Mouse (Mus musculus): ENCODE measurements around the gene Jph3. TPM values are rescaled to one million over a fixed set of nuclear protein-coding genes. Genes with fewer than 3 reads are reported as not detected.

The Jph3 gene
- polyA plus RNA-seq, 1 experiment from 2014 or later: 1.2 TPM

GRCm38 (mm10) chr8:121730170-121730569 is 747 bp downstream of the Jph3 start:
- Histone ChIP-seq H3K27me3 (peaks cover 79% of the 10 kb centered on the region), H3K9me3 (peaks cover 8% of the 10 kb centered on the region; the same call in 1 of the 2 replicates), H3K9ac (replicated peaks) (0 out of 2 replicates have a peak overlapping the region, but pooled peaks have one; percentile 52), H3K4me2 (peak overlapping the region; percentile 85), H3K4me3 (replicated peaks) (peak overlapping the region; percentile 53), H3K27ac (no peak overlapping the region), H3K36me3 (no peaks in the 10 kb centered on the region), H3K4me1 (replicated peaks) (peaks cover 18% of the 10 kb centered on the region)
- WGBS: 0% methylated on average over 43 of the region's 60 CpGs
- no peak for ATAC-seq (ENCODE audit: insufficient number of reproducible peaks, insufficient read depth, low FRiP score, low TSS enrichment, low read depth)

- H3K4me1 ChIP-seq (replicated peaks): peaks cover 18% of the 10 kb centered on the region
- peak overlapping the region; percentile 53 for H3K4me3 ChIP-seq (replicated peaks)
- no peak overlapping the region for H3K9ac ChIP-seq (replicated peaks)
- no peak for ATAC-seq (ENCODE audit: insufficient number of reproducible peaks, insufficient read depth, low FRiP score, low TSS enrichment, low read depth)
- under 1% methylated on average over 37 of the region's 37 CpGs for WGBS
- H3K4me2 ChIP-seq: peak overlapping the region; percentile 85
- no peaks in the 10 kb centered on the region for H3K36me3 ChIP-seq
- H3K27ac ChIP-seq: no peak overlapping the region
- H3K27me3 ChIP-seq: peaks cover 81% of the 10 kb centered on the region
- H3K9me3 ChIP-seq: peaks cover 8% of the 10 kb centered on the region; the same call in 1 of the 2 replicates
Measured at GRCm38 (mm10) chr8:121730646-121731045, 1.2 kb downstream of the Jph3 start.

GRCm38 (mm10) chr8:121731060-121731459 is 1.6 kb downstream of the Jph3 start:
- no peak overlapping the region for H3K27ac ChIP-seq
- H3K27me3 ChIP-seq: peaks cover 82% of the 10 kb centered on the region
- peaks cover 8% of the 10 kb centered on the region; the same call in 1 of the 2 replicates for H3K9me3 ChIP-seq
- H3K4me1 ChIP-seq (replicated peaks): peaks cover 18% of the 10 kb centered on the region
- no peaks in the 10 kb centered on the region for H3K36me3 ChIP-seq
- 3% methylated on average over 11 of the region's 11 CpGs for WGBS
- H3K4me3 ChIP-seq (replicated peaks): peak overlapping the region; percentile 53
- no peak for ATAC-seq (ENCODE audit: insufficient number of reproducible peaks, insufficient read depth, low FRiP score, low TSS enrichment, low read depth)
- no peak overlapping the region for H3K9ac ChIP-seq (replicated peaks)
- peak overlapping the region; percentile 85 for H3K4me2 ChIP-seq

GRCm38 (mm10) chr8:121731471-121732333 is 2.3 kb downstream of the Jph3 start:
- WGBS: 7% methylated on average over 26 of the region's 26 CpGs

GRCm38 (mm10) chr8:121732334-121732665 is 2.9 kb downstream of the Jph3 start:
- H3K36me3 ChIP-seq: no peaks in the 10 kb centered on the region
- H3K4me2 ChIP-seq: no peak overlapping the region
- peaks cover 18% of the 10 kb centered on the region for H3K4me1 ChIP-seq (replicated peaks)
- H3K9ac ChIP-seq (replicated peaks): no peak overlapping the region
- no peak overlapping the region for H3K4me3 ChIP-seq (replicated peaks)
- H3K27me3 ChIP-seq: peaks cover 84% of the 10 kb centered on the region
- no peak overlapping the region for H3K27ac ChIP-seq
- peaks cover 4% of the 10 kb centered on the region; the same call in 1 of the 2 replicates for H3K9me3 ChIP-seq
- ATAC-seq (ENCODE audit: insufficient number of reproducible peaks, insufficient read depth, low FRiP score, low TSS enrichment, low read depth): no peak
- WGBS: 54% methylated on average over 4 of the region's 4 CpGs

More at GRCm38 (mm10) chr8:121731471-121732333, 2.3 kb downstream of the Jph3 start:
- Histone ChIP-seq H3K4me2 (0 out of 2 replicates have a peak overlapping the region, but pooled peaks have one; percentile 85), H3K36me3 (no peaks in the 10 kb centered on the region), H3K27me3 (peaks cover 87% of the 10 kb centered on the region), H3K9me3 (peaks cover 8% of the 10 kb centered on the region; the same call in 1 of the 2 replicates), H3K4me3 (replicated peaks) (peak overlapping the region; percentile 53), H3K27ac (no peak overlapping the region), H3K9ac (replicated peaks) (no peak overlapping the region), H3K4me1 (replicated peaks) (peaks cover 18% of the 10 kb centered on the region)
- ATAC-seq (ENCODE audit: insufficient number of reproducible peaks, insufficient read depth, low FRiP score, low TSS enrichment, low read depth): no peak

GRCm38 (mm10) chr8:121734262-121734661 is 4.8 kb downstream of the Jph3 start:
- 85% methylated on average over 16 of the region's 16 CpGs for WGBS
- Histone ChIP-seq H3K36me3 (no peaks in the 10 kb centered on the region), H3K9me3 (no peaks in the 10 kb centered on the region), H3K27ac (no peak overlapping the region), H3K4me3 (replicated peaks) (no peak overlapping the region), H3K4me2 (no peak overlapping the region), H3K27me3 (peaks cover 72% of the 10 kb centered on the region), H3K4me1 (replicated peaks) (peaks cover 18% of the 10 kb centered on the region), H3K9ac (replicated peaks) (no peak overlapping the region)
- no peak for ATAC-seq (ENCODE audit: insufficient number of reproducible peaks, insufficient read depth, low FRiP score, low TSS enrichment, low read depth)

- no peak for ATAC-seq (ENCODE audit: insufficient number of reproducible peaks, insufficient read depth, low FRiP score, low TSS enrichment, low read depth)
- WGBS: 15% methylated on average over 7 of the region's 7 CpGs
- Histone ChIP-seq H3K9ac (replicated peaks) (no peak overlapping the region), H3K4me3 (replicated peaks) (no peak overlapping the region), H3K9me3 (no peaks in the 10 kb centered on the region), H3K4me1 (replicated peaks) (peaks cover 10% of the 10 kb centered on the region), H3K27me3 (peaks cover 53% of the 10 kb centered on the region), H3K27ac (no peak overlapping the region), H3K4me2 (no peak overlapping the region), H3K36me3 (no peaks in the 10 kb centered on the region)
Measured at GRCm38 (mm10) chr8:121736236-121736635, 6.8 kb downstream of the Jph3 start.

- no peak overlapping the region for H3K27ac ChIP-seq
- peaks cover 15% of the 10 kb centered on the region; the same call in 1 of the 2 replicates for H3K27me3 ChIP-seq
- H3K4me1 ChIP-seq (replicated peaks): no peaks in the 10 kb centered on the region
- no peak for ATAC-seq (ENCODE audit: insufficient number of reproducible peaks, insufficient read depth, low FRiP score, low TSS enrichment, low read depth)
- no peaks in the 10 kb centered on the region for H3K36me3 ChIP-seq
- no peak overlapping the region for H3K4me3 ChIP-seq (replicated peaks)
- WGBS: 88% methylated on average over 10 of the region's 10 CpGs
- no peak overlapping the region for H3K9ac ChIP-seq (replicated peaks)
- no peak overlapping the region for H3K4me2 ChIP-seq
- H3K9me3 ChIP-seq: no peaks in the 10 kb centered on the region
Measured at GRCm38 (mm10) chr8:121740721-121741120, 11.3 kb downstream of the Jph3 start.

GRCm38 (mm10) chr8:121749501-121749900 is 20.1 kb downstream of the Jph3 start:
- WGBS: 81% methylated on average over 9 of the region's 9 CpGs
- no peak overlapping the region for H3K4me2 ChIP-seq
- H3K4me1 ChIP-seq (replicated peaks): no peaks in the 10 kb centered on the region
- H3K27ac ChIP-seq: no peak overlapping the region
- H3K9ac ChIP-seq (replicated peaks): no peak overlapping the region
- H3K4me3 ChIP-seq (replicated peaks): no peak overlapping the region
- H3K36me3 ChIP-seq: no peaks in the 10 kb centered on the region
- peaks cover 12% of the 10 kb centered on the region for H3K9me3 ChIP-seq
- peaks cover 47% of the 10 kb centered on the region for H3K27me3 ChIP-seq
- no peak for ATAC-seq (ENCODE audit: insufficient number of reproducible peaks, insufficient read depth, low FRiP score, low TSS enrichment, low read depth)

- peaks cover 12% of the 10 kb centered on the region for H3K9me3 ChIP-seq
- no peak for ATAC-seq (ENCODE audit: insufficient number of reproducible peaks, insufficient read depth, low FRiP score, low TSS enrichment, low read depth)
- no peak overlapping the region for H3K4me3 ChIP-seq (replicated peaks)
- no peak overlapping the region for H3K9ac ChIP-seq (replicated peaks)
- no peaks in the 10 kb centered on the region for H3K36me3 ChIP-seq
- WGBS: 34% methylated on average over 3 of the region's 3 CpGs
- no peaks in the 10 kb centered on the region for H3K4me1 ChIP-seq (replicated peaks)
- no peak overlapping the region for H3K27ac ChIP-seq
- H3K27me3 ChIP-seq: peaks cover 57% of the 10 kb centered on the region
- H3K4me2 ChIP-seq: no peak overlapping the region
Measured at GRCm38 (mm10) chr8:121750512-121750911, 21.1 kb downstream of the Jph3 start.

GRCm38 (mm10) chr8:121751407-121751806 is 22.0 kb downstream of the Jph3 start:
- no peak overlapping the region for H3K9ac ChIP-seq (replicated peaks)
- H3K4me3 ChIP-seq (replicated peaks): no peak overlapping the region
- peaks cover 64% of the 10 kb centered on the region for H3K27me3 ChIP-seq
- H3K4me1 ChIP-seq (replicated peaks): no peaks in the 10 kb centered on the region
- H3K9me3 ChIP-seq: peaks cover 12% of the 10 kb centered on the region
- no peak overlapping the region for H3K27ac ChIP-seq
- no peaks in the 10 kb centered on the region for H3K36me3 ChIP-seq
- ATAC-seq (ENCODE audit: insufficient number of reproducible peaks, insufficient read depth, low FRiP score, low TSS enrichment, low read depth): no peak
- no peak overlapping the region for H3K4me2 ChIP-seq
- WGBS: 15% methylated on average over 3 of the region's 3 CpGs

Measured in limb, embryonic 12.5 days (tissue).